Mouse (Mus musculus) testis, adult 2 months (tissue): ENCODE results near the gene Qrich1. TPM values are rescaled to one million over a fixed set of nuclear protein-coding genes. Genes with fewer than 3 reads are reported as not detected.
A peak's percentile ranks its signal among the peaks of the same experiment; 100 is the strongest.

Experiments used
- H3K27ac ChIP-seq: fragments of 200-500 bp; 2 replicates; pipeline ENCODE4 v1.5.1; 2012; ENCODE audit warnings: low read depth, low read length; ENCODE audit not compliant: control insufficient read depth, insufficient read depth
- H3K27me3 ChIP-seq: fragments of 200-500 bp; 2 replicates; pipeline ENCODE4 v1.6.1; 2012; ENCODE audit warnings: mild to moderate bottlenecking, low read length, moderate library complexity; ENCODE audit not compliant: control insufficient read depth, insufficient read depth
- H3K36me3 ChIP-seq: fragments of 200-500 bp; 2 replicates; pipeline ENCODE4 v1.6.1; 2012; ENCODE audit warnings: mild to moderate bottlenecking, low read length; ENCODE audit not compliant: control insufficient read depth, insufficient read depth
- H3K4me1 ChIP-seq: fragments of 200-500 bp; 2 replicates; pipeline ENCODE4 v1.6.1; 2012; ENCODE audit warnings: low read length; ENCODE audit not compliant: control insufficient read depth, insufficient read depth
- H3K4me3 ChIP-seq: fragments of 200-500 bp; 2 replicates; pipeline ENCODE4 v1.5.1; 2012; ENCODE audit warnings: low read depth, mild to moderate bottlenecking, low read length, moderate library complexity, mixed read lengths; ENCODE audit not compliant: control insufficient read depth
- CTCF ChIP-seq: fragments of 200-500 bp; IDR thresholded peaks from 2 replicates; pipeline ENCODE4 v1.5.1; 2012; ENCODE audit warnings: low read depth, mild to moderate bottlenecking, inconsistent platforms, low read length, moderate library complexity; ENCODE audit not compliant: control insufficient read depth, insufficient read depth, insufficient replicate concordance
- POLR2A ChIP-seq: fragments of 200-500 bp; IDR thresholded peaks from 2 replicates; pipeline ENCODE4 v1.6.1; 2012; ENCODE audit warnings: low read depth, mild to moderate bottlenecking, inconsistent platforms, low read length, moderate library complexity; ENCODE audit not compliant: control insufficient read depth
- polyA plus RNA-seq: library from polyadenylated mRNA; depleted of rRNA; stranded (reverse); fragments of >200 nt; gene quantifications from 2 replicates; pipeline ENCODE4 v1.2.3, GENCODE M21; 2012

Gene Qrich1
- polyA plus RNA-seq, 1 experiment = 196 TPM

- H3K36me3 ChIP-seq = peaks cover 2% of the 10 kb centered on the region
- peak within 1 kb of the TSS; percentile 98 for H3K4me3 ChIP-seq
- no peaks in the 10 kb centered on the region for H3K27me3 ChIP-seq
- peaks cover 20% of the 10 kb centered on the region for H3K4me1 ChIP-seq
- peak within 1 kb of the TSS; percentile 95 for H3K27ac ChIP-seq
- peak; percentile 97 for TF ChIP-seq POLR2A
- peak; percentile 90 for TF ChIP-seq CTCF
Observed at GRCm38 (mm10) chr9:108566815-108567776, 50.5 kb downstream of the Qrich1 start, which contains the start of gene Ndufaf3. Gene Ndufaf3 (minus strand): TSS chr9:108567434.

DNA sequence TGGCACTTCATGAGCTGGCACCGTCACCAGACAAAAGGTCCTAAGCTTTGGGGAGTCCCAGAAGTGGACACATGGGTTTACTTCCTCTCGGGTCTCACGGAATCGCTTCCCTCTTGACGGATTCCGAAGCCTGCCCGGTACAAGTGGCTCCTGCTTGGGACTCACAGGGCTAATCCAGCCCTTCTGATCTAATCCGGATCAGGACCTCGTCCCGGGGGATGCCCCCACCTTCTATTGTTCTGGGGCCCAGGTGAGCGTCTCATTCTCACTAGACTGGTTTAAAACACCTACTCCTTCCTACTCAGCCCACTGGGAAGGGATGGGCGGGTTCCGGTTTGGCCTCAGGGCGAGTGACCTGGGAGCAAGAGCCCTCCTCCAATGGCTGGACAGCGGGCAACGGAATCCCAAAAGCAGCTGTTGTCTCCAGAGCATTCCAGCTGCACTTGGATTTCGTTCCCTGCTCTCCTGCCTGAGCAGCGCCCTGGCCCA is 51.4 kb downstream of the Qrich1 start:
- Histone ChIP-seq H3K4me1 (peaks cover 20% of the 10 kb centered on the region), H3K27ac (peak overlapping the region; percentile 95), H3K36me3 (peaks cover 2% of the 10 kb centered on the region), H3K27me3 (no peaks in the 10 kb centered on the region), H3K4me3 (peak overlapping the region; percentile 98)
- TF ChIP-seq POLR2A = peak; percentile 17; the same call in 1 of the 2 replicates
- no peak for TF ChIP-seq CTCF

DNA sequence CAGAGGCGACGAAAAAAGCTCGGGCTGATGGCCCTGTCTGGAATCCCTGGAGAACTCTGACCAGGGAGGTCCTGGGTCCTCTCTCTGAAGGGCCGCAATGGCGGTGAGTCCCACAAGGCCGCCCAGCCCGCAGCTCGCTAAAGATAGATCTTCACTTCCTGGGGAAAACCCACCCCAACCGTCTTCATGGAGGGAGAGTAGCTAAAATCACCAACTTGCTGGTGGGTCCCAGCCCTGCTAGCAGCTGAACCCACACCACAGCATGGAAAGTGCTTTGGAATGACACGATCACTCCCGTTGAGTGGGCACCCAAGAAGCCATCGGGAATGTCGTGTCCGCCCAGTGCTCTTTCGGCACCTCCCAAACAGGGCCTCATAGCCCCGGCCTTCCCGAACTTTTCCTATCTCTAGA is 51.9 kb downstream of the Qrich1 start:
- H3K4me1 ChIP-seq = peaks cover 20% of the 10 kb centered on the region
- TF ChIP-seq CTCF = no peak
- peak; percentile 30; the same call in 1 of the 2 replicates for TF ChIP-seq POLR2A
- H3K27ac ChIP-seq = peak overlapping the region; percentile 95
- peaks cover 2% of the 10 kb centered on the region for H3K36me3 ChIP-seq
- peak overlapping the region; percentile 98 for H3K4me3 ChIP-seq
- H3K27me3 ChIP-seq = no peaks in the 10 kb centered on the region

DNA sequence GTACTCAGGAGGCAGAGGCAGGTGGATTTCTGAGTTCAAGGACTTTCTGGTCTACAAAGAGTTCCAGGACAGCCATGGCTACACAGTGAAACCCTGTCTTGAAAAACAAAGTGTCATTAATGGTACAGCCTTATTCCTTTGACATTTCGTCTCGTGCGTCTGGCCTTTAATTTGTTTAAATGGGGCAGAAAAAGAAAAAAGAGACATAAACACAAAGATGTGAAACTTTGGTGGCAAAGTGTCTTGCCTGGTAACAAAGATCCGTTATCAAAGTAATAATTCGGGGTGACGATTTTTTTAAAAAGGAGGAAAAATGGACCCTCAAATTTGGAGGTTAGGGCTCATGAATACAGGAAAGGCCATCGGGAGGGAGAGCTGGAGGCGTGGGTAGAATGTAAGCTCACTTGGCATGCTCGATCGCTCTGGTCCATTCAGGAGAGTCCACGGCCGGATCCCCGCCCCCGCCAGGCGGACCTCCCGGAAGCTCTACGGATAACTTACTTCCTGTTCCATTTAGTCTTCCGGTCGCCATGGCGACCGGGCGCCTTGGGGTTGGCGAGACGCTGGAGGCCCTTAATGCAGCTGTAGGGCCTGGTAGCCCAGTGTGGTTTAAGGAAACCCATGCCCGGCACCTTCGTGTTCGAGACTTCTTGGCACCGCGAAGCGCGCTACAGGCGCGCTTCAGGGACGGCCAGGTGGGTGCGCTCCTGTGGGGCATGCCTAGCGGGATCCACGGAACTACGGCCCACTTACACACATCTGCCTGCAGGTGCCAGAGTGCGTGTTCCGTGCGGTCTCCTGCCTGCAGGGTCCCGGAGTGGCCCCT is 53.0 kb downstream of the Qrich1 start, which contains the start of gene Dalrd3:
Gene Dalrd3 (plus strand): TSS at position 506 of the 826 bp plus-strand sequence.
- Histone ChIP-seq H3K4me1 (peaks cover 20% of the 10 kb centered on the region), H3K27me3 (no peaks in the 10 kb centered on the region), H3K27ac (peak within 1 kb of the TSS; percentile 95), H3K36me3 (no peaks in the 10 kb centered on the region; the same call in none of the 2 replicates), H3K4me3 (peak within 1 kb of the TSS; percentile 98)
- TF ChIP-seq CTCF (no peak; the same call in 1 of the 2 replicates), POLR2A (peak; percentile 59; the same call in 1 of the 2 replicates)

DNA sequence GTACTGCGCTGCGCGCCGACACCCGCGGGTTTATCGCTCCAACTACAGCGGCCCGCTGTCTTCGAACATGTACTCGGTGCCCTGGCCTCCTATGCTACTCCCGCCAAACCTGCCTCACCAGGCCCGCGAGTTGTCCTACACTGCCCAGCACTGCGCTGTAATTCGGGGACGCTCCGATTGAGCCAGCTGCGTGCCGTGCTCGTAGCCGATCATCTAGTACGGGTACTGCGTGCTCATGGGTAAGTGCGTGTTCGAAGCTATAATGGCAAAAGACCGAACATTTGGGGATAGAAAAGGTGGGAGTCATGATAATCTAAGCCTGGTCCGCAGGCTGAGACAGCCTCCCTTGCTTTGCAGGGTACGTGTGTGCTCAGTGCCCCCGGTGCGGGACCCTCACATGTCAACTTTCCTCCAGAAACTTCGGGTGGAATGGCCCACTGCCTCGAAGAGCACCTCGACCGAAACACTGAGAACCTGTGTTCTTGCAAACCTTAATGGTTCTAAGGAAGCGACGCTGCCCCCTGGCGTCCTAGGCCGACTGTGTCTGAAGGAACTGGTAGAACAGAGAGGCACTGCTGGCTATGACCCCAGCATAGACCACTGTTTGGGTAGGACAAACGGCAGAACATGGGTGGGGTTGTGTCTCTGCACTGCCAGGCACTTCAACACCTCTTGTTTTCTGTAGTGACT is 53.7 kb downstream of the Qrich1 start:
- Histone ChIP-seq H3K4me3 (peak overlapping the region; percentile 98), H3K36me3 (no peaks in the 10 kb centered on the region; the same call in none of the 2 replicates), H3K27ac (peak overlapping the region; percentile 72), H3K4me1 (peaks cover 20% of the 10 kb centered on the region), H3K27me3 (no peaks in the 10 kb centered on the region)
- TF ChIP-seq POLR2A = peak; percentile 38; the same call in 1 of the 2 replicates
- peak; percentile 51; the same call in 1 of the 2 replicates for TF ChIP-seq CTCF

DNA sequence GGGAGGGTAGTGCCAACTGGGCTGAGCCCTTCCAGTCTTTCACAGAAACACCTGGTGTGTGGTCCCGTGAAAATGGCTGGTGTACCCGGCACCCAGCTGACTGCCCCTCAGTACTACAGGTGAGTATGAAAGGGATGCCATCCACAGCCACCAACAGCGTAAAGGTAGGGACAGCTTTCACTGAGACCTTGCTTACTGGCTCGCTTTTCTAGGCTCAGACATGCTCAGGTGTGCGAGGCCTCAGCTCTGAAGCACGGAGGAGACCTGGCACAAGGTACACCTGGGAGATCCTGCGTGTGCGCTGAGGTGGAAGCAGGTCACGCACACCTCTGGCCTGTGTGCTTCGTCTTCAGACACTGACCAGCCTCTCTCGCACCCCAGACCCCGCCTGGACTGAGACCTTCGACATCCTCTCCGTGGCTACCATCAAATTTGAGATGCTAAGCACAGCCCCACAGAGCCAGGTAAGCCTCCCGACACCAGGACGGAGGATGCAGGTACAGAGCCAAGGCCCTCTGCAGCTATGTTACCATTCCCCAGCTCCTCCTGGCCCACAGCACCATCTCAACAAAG is 54.9 kb downstream of the Qrich1 start:
- TF ChIP-seq POLR2A = no peak
- TF ChIP-seq CTCF = peak; percentile 1; the same call in 1 of the 2 replicates
- Histone ChIP-seq H3K36me3 (no peaks in the 10 kb centered on the region; the same call in none of the 2 replicates), H3K27ac (no peak overlapping the region)

More for the DNA sequence above, 54.9 kb downstream of the Qrich1 start:
- Histone ChIP-seq H3K4me3 (peak overlapping the region; percentile 98), H3K4me1 (peaks cover 17% of the 10 kb centered on the region), H3K27me3 (no peaks in the 10 kb centered on the region)
